Mouse (Mus musculus) heart, embryonic 11.5 days (tissue): Measurements from ENCODE around the gene Asic5. TPM values are rescaled to one million over a fixed set of nuclear protein-coding genes. Genes with fewer than 3 reads are reported as not detected.

Experiments used
- ATAC-seq: fragments of 200-750 bp; cut with Nextera tagmentation; replicated peaks from 2 replicates; pipeline ENCODE4 v1.8.0; 2017; ENCODE audit warnings: moderate library complexity; ENCODE audit not compliant: insufficient number of reproducible peaks, low FRiP score, low TSS enrichment
- H3K27ac ChIP-seq: fragments of 300-500 bp; sonication (generic); 2 replicates; pipeline ENCODE4 v1.5.1; 2014; ENCODE audit warnings: mild to moderate bottlenecking, low read depth, low read length
- H3K27me3 ChIP-seq: fragments of 300-500 bp; sonication (generic); 2 replicates; pipeline ENCODE4 v1.6.1; 2014; ENCODE audit warnings: mild to moderate bottlenecking, low read length, mixed read lengths; ENCODE audit not compliant: control insufficient read depth, insufficient read depth
- H3K36me3 ChIP-seq: fragments of 300-500 bp; sonication (generic); 2 replicates; pipeline ENCODE4 v1.6.1; 2014; ENCODE audit warnings: mild to moderate bottlenecking, low read length, moderate library complexity, mixed read lengths; ENCODE audit not compliant: control insufficient read depth, insufficient read depth
- H3K4me1 ChIP-seq: fragments of 300-500 bp; sonication (generic); 2 replicates; pipeline ENCODE4 v1.6.1; 2014; ENCODE audit warnings: low read length; ENCODE audit not compliant: control insufficient read depth, insufficient read depth
- H3K4me2 ChIP-seq: fragments of 300-500 bp; sonication (generic); 2 replicates; pipeline ENCODE4 v1.6.1; 2014; ENCODE audit warnings: mild to moderate bottlenecking, moderate library complexity
- H3K4me3 ChIP-seq: fragments of 300-500 bp; sonication (generic); 2 replicates; pipeline ENCODE4 v1.5.1; 2014; ENCODE audit warnings: low read depth, low read length
- H3K9ac ChIP-seq: fragments of 300-500 bp; sonication (generic); 2 replicates; pipeline ENCODE4 v1.6.1; 2014; ENCODE audit warnings: mild to moderate bottlenecking, low read depth, low read length, moderate library complexity
- H3K9me3 ChIP-seq: fragments of 300-500 bp; sonication (generic); replicated peaks from 2 replicates; pipeline ENCODE4 v1.6.1; 2016; ENCODE audit warnings: low read length; ENCODE audit not compliant: control insufficient read depth
- WGBS: fragments of 180-500 bp; shearing (Covaris S2); extraction: QIAGEN DNeasy Blood & Tissue Kit; methylation state at CpG from one replicate; pipeline ENCODE4 v1.1.7; 2014; ENCODE audit not compliant: insufficient replicate concordance; 5-methylcytosine and 5-hydroxymethylcytosine counted together
- polyA plus RNA-seq: library from polyadenylated mRNA; unstranded; fragments of >200 nt; fragmentation: Nextera tagmentation; extraction: Ambion mirVana; gene quantifications from 2 replicates; pipeline ENCODE4 v1.2.1, GENCODE M21; 2014

The Asic5 gene
- polyA plus RNA-seq, 1 experiment from 2014 or later: not detected

- Histone ChIP-seq H3K4me1 (no peaks in the 10 kb centered on the region), H3K4me3 (no peak overlapping the region), H3K36me3 (no peaks in the 10 kb centered on the region), H3K9ac (no peak overlapping the region), H3K9me3 (no peaks in the 10 kb centered on the region), H3K27me3 (no peaks in the 10 kb centered on the region), H3K4me2 (no peak overlapping the region), H3K27ac (no peak overlapping the region)
- no peak for ATAC-seq
- WGBS: 77% methylated on average over 1 of the region's 1 CpGs
Observed at GRCm38 (mm10) chr3:82027286-82027685, 45.2 kb downstream of the Asic5 start.

GRCm38 (mm10) chr3:82029229-82029628, 47.1 kb downstream of the Asic5 start:
- no peak overlapping the region for H3K9ac ChIP-seq
- H3K36me3 ChIP-seq: 0 out of 2 replicates have a peak, but pooled peaks cover 4% of the 10 kb centered on the region
- H3K9me3 ChIP-seq: no peaks in the 10 kb centered on the region
- no peak overlapping the region for H3K4me2 ChIP-seq
- no peak for ATAC-seq
- H3K4me1 ChIP-seq: no peaks in the 10 kb centered on the region
- WGBS: under 1% methylated on average over 3 of the region's 3 CpGs
- no peak overlapping the region for H3K4me3 ChIP-seq
- H3K27me3 ChIP-seq: no peaks in the 10 kb centered on the region
- H3K27ac ChIP-seq: no peak overlapping the region

GRCm38 (mm10) chr3:82030008-82030748, 48.1 kb downstream of the Asic5 start:
- Histone ChIP-seq H3K27ac (no peak overlapping the region), H3K4me3 (no peak overlapping the region), H3K27me3 (no peaks in the 10 kb centered on the region), H3K9me3 (no peaks in the 10 kb centered on the region), H3K4me1 (no peaks in the 10 kb centered on the region), H3K9ac (no peak overlapping the region), H3K36me3 (0 out of 2 replicates have a peak, but pooled peaks cover 4% of the 10 kb centered on the region), H3K4me2 (no peak overlapping the region)
- 83% methylated on average over 1 of the region's 1 CpGs for WGBS
- no peak for ATAC-seq

GRCm38 (mm10) chr3:82036262-82037044, 54.4 kb downstream of the Asic5 start:
- Histone ChIP-seq H3K9ac (no peak overlapping the region), H3K27ac (no peak overlapping the region), H3K9me3 (no peaks in the 10 kb centered on the region), H3K4me1 (no peaks in the 10 kb centered on the region), H3K27me3 (no peaks in the 10 kb centered on the region), H3K4me3 (no peak overlapping the region), H3K4me2 (no peak overlapping the region), H3K36me3 (peaks cover 8% of the 10 kb centered on the region; the same call in 1 of the 2 replicates)
- 78% methylated on average over 2 of the region's 2 CpGs for WGBS
- ATAC-seq: no peak

GRCm38 (mm10) chr3:82043676-82044075, 61.6 kb downstream of the Asic5 start:
- H3K4me3 ChIP-seq: no peak overlapping the region
- H3K9ac ChIP-seq: no peak overlapping the region
- no peaks in the 10 kb centered on the region for H3K4me1 ChIP-seq
- no peak for ATAC-seq
- H3K36me3 ChIP-seq: no peaks in the 10 kb centered on the region; the same call in 1 of the 2 replicates
- no peak overlapping the region for H3K27ac ChIP-seq
- H3K4me2 ChIP-seq: no peak overlapping the region
- H3K27me3 ChIP-seq: no peaks in the 10 kb centered on the region
- H3K9me3 ChIP-seq: no peaks in the 10 kb centered on the region
- WGBS: 83% methylated on average over 6 of the region's 6 CpGs

GRCm38 (mm10) chr3:82044902-82045301, 62.8 kb downstream of the Asic5 start:
- WGBS: 77% methylated on average over 5 of the region's 5 CpGs
- Histone ChIP-seq H3K27me3 (no peaks in the 10 kb centered on the region), H3K9ac (no peak overlapping the region), H3K4me1 (no peaks in the 10 kb centered on the region), H3K4me2 (no peak overlapping the region), H3K9me3 (no peaks in the 10 kb centered on the region), H3K4me3 (no peak overlapping the region), H3K27ac (no peak overlapping the region), H3K36me3 (no peaks in the 10 kb centered on the region; the same call in 1 of the 2 replicates)
- ATAC-seq: no peak

GRCm38 (mm10) chr3:82046087-82046486, 64.0 kb downstream of the Asic5 start:
- no peak overlapping the region for H3K4me2 ChIP-seq
- H3K9me3 ChIP-seq: no peaks in the 10 kb centered on the region
- H3K27me3 ChIP-seq: no peaks in the 10 kb centered on the region
- H3K36me3 ChIP-seq: no peaks in the 10 kb centered on the region; the same call in 1 of the 2 replicates
- no peaks in the 10 kb centered on the region for H3K4me1 ChIP-seq
- H3K27ac ChIP-seq: no peak overlapping the region
- 84% methylated on average over 8 of the region's 8 CpGs for WGBS
- no peak overlapping the region for H3K4me3 ChIP-seq
- no peak for ATAC-seq
- no peak overlapping the region for H3K9ac ChIP-seq

GRCm38 (mm10) chr3:82047100-82047753, 65.1 kb downstream of the Asic5 start:
- WGBS: 33% methylated on average over 8 of the region's 8 CpGs
- Histone ChIP-seq H3K9ac (no peak overlapping the region), H3K4me1 (peaks cover 5% of the 10 kb centered on the region; the same call in 1 of the 2 replicates), H3K9me3 (no peaks in the 10 kb centered on the region), H3K4me2 (no peak overlapping the region), H3K27me3 (no peaks in the 10 kb centered on the region), H3K4me3 (no peak overlapping the region), H3K27ac (no peak overlapping the region), H3K36me3 (no peaks in the 10 kb centered on the region; the same call in 1 of the 2 replicates)
- no peak for ATAC-seq
